Mouse (Mus musculus) lung, adult 2 months (tissue): ENCODE results near the gene Canx. TPM values are rescaled to one million over a fixed set of nuclear protein-coding genes. Genes with fewer than 3 reads are reported as not detected.
"Not testable (repeated sequence)": the region's sequence is repeated elsewhere in the genome, so short reads cannot be mapped to it uniquely, and the experiment has no call there.

Experiments used
- DNase-seq: peaks from one replicate; pipeline ENCODE4 v3.0.0; 2022
- H3K4me1 ChIP-seq: fragments of 200-500 bp; 2 replicates; pipeline ENCODE4 v1.6.1; 2011; ENCODE audit warnings: low read length; ENCODE audit not compliant: control insufficient read depth, insufficient read depth
- H3K4me3 ChIP-seq: fragments of 200-500 bp; replicated peaks from 2 replicates; pipeline ENCODE3; 2011; ENCODE audit warnings: low read depth, mild to moderate bottlenecking, control low read depth, low read length; ENCODE audit errors: extremely low read depth
- CTCF ChIP-seq: fragments of 200-500 bp; IDR thresholded peaks from 2 replicates; pipeline ENCODE4 v1.5.1; 2011; ENCODE audit warnings: mild to moderate bottlenecking, low read length, control low read depth; ENCODE audit not compliant: insufficient read depth
- POLR2A ChIP-seq: fragments of 200-500 bp; IDR thresholded peaks from 2 replicates; pipeline ENCODE4 v1.6.1; 2011; ENCODE audit warnings: low read depth, mild to moderate bottlenecking, control low read depth, low read length, borderline replicate concordance; ENCODE audit errors: extremely low read depth
- WGBS: fragments of 180-500 bp; shearing (Covaris S2); methylation state at CpG from one replicate; pipeline ENCODE4 v1.1.7; 2018; 5-methylcytosine and 5-hydroxymethylcytosine counted together
- polyA plus RNA-seq: library from polyadenylated mRNA; depleted of rRNA; stranded (reverse); fragments of >200 nt; gene quantifications from 2 replicates; pipeline ENCODE4 v1.2.3, GENCODE M21; 2012

The Canx gene
- polyA plus RNA-seq, 1 experiment: 62.3 TPM

DNA sequence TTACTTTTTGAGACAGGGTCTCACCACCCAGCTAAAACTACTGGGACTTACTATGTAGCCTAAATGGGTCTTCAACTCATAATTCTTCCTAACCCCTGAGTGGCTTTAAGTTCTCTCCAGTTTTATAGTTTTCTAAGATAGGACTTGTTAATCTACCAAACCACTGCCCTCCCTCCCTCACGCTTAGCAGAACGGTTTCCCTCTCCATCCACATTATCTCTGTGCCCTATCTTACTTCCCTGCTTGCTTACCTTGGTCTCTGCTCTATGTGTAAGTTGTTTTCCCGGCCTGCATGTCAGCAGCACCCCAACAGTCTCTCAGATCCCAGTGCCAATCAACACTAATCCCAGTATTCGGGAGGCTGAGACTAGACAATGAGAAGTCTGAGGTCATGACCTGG lies 11.4 kb upstream of the Canx start:
- TF ChIP-seq POLR2A (no peak), CTCF (no peak)
- H3K4me3 ChIP-seq: no peak overlapping the region
- H3K4me1 ChIP-seq: no peaks in the 10 kb centered on the region
- WGBS: 68% methylated on average over 4 of the region's 4 CpGs
- no peak for DNase-seq

DNA sequence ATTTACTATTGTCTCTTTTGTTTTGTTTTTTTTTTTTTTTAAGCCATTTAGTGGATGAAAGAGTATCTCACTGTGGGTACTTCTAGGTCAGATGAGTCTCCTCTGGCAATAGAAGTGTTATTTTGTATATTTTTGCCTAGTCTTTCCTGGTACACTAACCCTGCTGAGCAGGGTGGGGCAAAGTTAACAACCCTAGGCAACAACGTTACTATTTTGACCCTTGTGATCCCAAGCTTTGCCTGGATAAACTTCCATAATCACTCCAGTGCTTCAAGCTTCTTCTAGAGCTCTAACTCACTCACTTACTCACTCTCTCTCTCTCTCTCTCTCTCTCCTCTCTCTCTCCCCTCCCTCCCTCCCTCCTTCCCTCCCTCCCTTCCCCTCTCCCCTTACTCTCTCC lies 10.7 kb upstream of the Canx start:
- TF ChIP-seq POLR2A: no peak
- TF ChIP-seq CTCF: no peak
- no peaks in the 10 kb centered on the region for H3K4me1 ChIP-seq
- no peak overlapping the region for H3K4me3 ChIP-seq
- DNase-seq: no peak
- 20% methylated on average over 1 of the region's 1 CpGs for WGBS

DNA sequence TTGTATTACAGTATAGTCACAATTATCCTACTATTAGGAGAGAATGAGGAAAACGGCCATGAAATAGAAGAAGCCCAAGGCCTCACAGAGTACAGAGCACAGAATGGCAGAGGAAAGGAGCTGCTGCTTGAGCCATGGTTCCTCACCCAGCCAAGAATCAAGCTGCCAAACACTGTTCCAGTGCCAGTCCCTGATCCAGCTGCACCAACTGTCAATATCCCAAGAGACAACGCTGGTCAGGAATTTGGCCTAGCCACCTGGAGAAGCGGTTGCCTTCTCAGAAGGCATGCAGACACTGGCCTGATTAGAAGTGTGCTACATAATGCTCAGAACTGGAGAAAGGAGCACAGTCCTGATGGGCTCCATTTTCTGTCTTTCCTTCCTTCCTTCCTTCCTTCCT lies 7.7 kb upstream of the Canx start:
- Histone ChIP-seq H3K4me1 (no peaks in the 10 kb centered on the region), H3K4me3 (no peak overlapping the region)
- no peak for TF ChIP-seq CTCF
- TF ChIP-seq POLR2A: no peak
- WGBS: 77% methylated on average over 3 of the region's 3 CpGs
- no peak for DNase-seq

DNA sequence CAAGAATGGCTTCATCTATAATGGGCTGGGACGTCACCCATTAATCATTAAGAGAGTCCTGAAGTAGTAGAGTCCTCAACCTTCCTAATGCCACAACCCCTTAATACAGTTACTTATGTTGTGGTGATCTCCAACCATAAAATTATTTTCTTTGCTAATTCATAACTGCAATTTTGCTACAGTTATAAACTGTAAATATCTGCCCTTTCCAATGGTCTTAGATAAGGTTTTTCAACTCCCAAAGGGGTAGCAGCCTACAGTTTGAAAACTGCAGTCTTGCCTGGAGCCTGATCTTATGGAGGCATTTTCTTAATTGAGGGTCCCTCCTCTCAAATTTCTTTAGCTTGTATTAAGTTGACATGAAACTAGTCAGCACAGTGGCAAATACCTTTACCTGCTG lies 3.9 kb upstream of the Canx start:
- TF ChIP-seq POLR2A (no peak), CTCF (no peak)
- no peak for DNase-seq
- WGBS: 100% methylated on average over 1 of the region's 1 CpGs
- no peak overlapping the region for H3K4me3 ChIP-seq
- peaks cover 3% of the 10 kb centered on the region; the same call in 1 of the 2 replicates for H3K4me1 ChIP-seq

DNA sequence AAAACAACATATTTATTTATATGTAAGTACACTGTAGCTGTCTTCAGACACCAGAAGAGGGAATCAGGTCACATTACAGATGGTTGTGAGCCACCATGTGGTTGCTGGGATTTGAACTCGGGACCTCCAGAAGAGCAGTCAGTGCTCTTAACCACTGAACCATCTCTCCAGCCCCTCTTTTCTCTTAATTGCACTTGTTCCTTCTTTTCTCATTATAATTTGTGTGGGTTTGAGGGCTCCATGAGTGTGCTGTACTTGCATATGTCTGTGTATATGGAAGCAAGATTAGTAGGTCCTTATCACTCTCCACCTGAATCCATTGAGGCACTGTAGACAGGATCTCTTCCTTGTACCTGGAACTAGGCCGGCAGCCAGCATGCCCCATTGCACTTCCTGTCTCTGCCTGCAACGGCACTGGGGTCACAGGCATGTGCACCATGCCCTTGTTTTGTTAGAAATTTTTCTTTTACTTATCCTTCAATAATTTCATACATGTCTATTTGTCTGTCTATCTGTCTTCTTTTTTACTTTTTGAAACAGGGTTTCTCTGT lies 2.7 kb upstream of the Canx start:
- no peak for DNase-seq
- no peak for TF ChIP-seq POLR2A
- no peak for TF ChIP-seq CTCF
- WGBS: 70% methylated on average over 3 of the region's 3 CpGs
- no peak overlapping the region for H3K4me3 ChIP-seq
- H3K4me1 ChIP-seq: peaks cover 7% of the 10 kb centered on the region

DNA sequence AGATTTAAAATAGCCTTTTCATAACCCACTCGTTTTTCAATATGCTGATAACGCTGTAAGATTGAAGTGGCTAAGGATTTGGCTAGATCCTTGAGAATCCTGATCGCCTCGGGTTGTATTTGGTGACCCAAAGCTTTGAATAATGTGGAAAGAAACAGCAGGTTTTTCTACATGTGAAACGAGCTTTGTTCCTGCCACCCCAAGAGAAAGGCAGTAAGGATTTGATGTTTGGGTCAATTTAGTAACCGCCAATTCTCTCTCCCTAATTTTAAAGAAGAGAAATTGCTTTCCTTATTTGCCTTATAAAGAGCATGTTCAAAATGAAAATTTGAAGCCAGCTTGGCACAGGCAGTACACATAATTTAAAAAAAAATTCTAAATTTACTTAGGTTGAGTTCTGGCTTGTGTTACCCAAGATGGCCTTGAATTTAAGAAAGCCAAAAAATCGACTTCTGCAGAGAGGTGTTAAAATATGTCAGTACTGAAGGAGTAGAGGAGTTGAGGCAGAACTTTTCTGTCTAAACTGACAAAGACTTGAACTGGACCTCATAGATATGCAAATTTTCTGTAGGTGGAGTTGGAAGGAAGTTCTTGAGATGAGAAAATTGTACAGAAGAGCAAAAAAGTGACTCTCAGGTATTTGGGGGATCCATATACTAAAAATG lies 961 bp upstream of the Canx start:
- DNase-seq: no peak
- WGBS: 3% methylated on average over 7 of the region's 7 CpGs
- Histone ChIP-seq H3K4me3 (peak overlapping the region; percentile 76), H3K4me1 (peaks cover 7% of the 10 kb centered on the region)
- TF ChIP-seq CTCF: no peak

DNA sequence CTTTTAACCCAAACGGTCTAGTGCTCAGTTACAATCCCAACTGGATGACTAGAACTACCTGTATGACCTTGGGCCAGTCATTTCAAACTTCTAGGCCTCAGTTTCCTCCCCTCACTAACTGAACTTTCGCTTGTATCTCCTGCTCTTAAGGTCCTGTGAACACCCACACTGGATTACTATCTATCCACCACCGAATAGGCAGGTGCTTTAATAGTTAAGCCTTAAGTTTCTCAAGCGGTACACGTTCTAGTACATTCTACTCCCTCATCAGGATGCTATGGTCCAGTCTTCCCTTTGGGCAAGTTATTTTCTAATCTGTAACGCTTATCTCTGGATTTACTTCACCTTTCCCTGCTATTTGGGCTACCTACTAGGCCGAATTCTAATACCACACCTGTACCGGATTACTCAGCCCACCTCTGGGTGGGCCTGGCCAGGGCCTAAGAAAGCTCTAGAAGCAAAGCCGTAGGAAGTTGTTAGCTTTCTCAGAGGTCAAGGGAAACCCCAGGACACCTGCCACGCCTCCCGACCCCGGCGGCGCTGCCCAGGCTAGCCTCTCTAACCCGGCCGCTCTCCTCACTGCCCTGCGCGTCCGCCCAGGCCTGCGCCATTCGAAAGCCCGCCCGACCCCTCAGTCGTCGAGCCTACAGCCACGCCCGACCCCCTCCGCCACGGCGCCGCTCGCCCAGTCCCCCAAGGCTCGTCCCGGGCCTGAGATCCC lies 562 bp downstream of the Canx start:
- TF ChIP-seq CTCF (no peak), POLR2A (no peak)
- peak overlapping the region; percentile 90 for H3K4me3 ChIP-seq
- 1% methylated on average over 34 of the region's 34 CpGs for WGBS
- DNase-seq: no peak
- peaks cover 7% of the 10 kb centered on the region for H3K4me1 ChIP-seq

DNA sequence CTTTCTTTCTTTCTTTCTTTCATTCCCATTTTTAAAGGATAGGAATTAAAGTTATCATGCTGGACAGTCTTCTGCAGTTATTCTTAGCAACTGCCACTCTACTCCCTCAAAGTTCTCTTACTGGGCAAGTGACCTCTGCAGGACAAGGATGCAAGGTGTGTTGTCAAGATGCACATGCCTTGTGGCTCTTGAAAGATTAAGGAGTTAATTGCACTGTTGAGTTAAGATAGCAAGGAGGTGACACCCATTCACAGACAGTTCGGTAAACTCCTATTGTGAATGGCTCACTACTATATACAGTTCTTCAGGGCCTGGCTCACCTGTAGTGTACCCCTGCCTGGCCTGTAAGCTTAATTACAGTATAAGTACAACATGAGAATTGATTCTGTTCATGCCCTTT lies 1.6 kb downstream of the Canx start:
- WGBS: 0% methylated on average over 1 of the region's 1 CpGs
- TF ChIP-seq POLR2A (no peak), CTCF (no peak)
- no peak for DNase-seq
- Histone ChIP-seq H3K4me3 (no peak overlapping the region), H3K4me1 (peaks cover 7% of the 10 kb centered on the region)

DNA sequence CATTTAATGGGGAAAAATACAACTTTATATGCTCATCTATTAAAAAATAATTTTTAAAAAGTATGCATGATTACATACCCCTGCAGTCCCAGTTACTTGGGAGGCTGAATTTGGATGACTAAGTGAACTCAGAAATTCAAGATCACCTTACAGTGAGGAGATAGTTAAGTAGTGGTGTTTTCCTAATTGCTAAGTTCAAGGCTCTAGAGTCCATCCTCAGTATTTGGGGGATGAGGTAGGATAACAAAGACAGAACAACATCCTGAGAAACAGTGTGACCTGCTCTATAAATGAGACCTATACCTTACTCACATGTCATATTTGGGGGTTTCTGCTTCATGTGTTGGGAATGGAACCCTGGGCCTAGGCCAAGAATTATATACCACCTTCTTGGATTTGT lies 3.1 kb downstream of the Canx start:
- no peak for DNase-seq
- Histone ChIP-seq H3K4me3 (no peak overlapping the region), H3K4me1 (peaks cover 7% of the 10 kb centered on the region)
- no peak for TF ChIP-seq CTCF
- no peak for TF ChIP-seq POLR2A

DNA sequence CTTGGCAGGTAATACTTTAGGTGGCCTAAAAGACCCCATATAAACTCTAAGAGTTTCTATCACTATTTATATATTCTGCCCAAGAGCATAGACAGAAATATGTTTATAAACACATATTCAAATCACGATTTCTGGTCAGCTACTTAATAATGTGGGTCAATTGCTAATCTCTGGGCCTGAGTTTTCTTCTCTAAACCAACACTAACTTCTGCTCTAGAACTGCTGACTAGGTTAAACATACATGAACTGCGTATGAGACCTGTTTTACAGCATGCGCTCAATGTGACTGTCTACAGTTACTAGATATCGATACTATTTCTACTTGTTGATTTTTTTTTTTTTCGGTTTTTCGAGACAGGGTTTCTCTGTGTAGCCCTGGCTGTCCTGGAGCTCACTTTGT lies 4.2 kb downstream of the Canx start:
- H3K4me3 ChIP-seq: no peak overlapping the region
- peaks cover 7% of the 10 kb centered on the region for H3K4me1 ChIP-seq
- DNase-seq: no peak
- WGBS: 84% methylated on average over 6 of the region's 6 CpGs
- TF ChIP-seq POLR2A: no peak
- no peak for TF ChIP-seq CTCF

DNA sequence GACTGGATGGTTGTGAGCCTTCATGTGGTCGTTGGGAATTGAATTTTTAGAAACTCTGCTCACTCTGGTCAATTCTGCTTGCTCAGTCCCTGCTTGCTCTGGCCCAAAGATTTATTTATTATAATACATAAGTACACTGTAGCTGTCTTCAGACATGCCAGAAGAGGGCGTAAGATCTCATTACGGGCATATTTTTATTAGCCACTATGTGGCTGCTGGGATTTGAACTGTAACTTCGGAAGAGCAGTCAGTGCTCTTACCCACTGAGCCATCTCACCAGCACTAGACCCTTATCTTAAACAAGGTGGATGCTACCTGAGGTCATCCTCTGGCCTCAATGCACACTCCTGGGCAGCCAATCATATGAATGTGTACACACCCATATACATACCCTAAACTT lies 6.1 kb downstream of the Canx start:
- DNase-seq, H3K4me1 ChIP-seq, H3K4me3 ChIP-seq: not testable (repeated sequence)
- WGBS: 59% methylated on average over 4 of the region's 4 CpGs
